Mouse (Mus musculus): Measurements from ENCODE around the gene Bcs1l. TPM values are rescaled to one million over a fixed set of nuclear protein-coding genes. Genes with fewer than 3 reads are reported as not detected.
A peak's percentile ranks its signal among the peaks of the same experiment; 100 is the strongest.

The Bcs1l gene
- polyA plus RNA-seq, 1 experiment = 1.5 TPM

DNA sequence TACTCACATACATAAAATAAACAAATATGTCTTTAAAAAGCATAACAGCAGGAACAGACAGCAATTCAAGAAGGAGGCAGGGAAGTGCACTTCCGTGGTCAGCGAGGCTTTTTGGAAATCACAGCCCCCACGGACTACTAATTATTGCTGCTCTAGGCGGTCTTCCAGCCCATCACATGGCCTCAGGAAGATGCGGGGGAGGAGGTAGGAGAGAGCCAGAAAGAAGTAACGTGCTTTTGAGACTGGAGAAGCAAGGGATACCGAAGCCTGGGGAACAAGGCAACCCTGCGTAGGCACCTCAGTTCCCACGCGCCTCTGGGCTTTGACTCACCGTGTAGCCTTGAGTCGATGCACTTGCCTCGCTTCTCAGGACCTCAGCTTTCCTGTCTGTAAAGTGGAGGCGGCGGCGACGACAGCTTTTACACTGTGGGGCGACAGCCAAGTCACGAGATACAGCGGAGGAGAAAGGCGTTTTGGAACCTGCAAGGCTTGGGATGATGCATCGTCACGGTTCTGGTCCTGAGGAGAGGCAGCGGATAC, 786 bp upstream of the Bcs1l start:
- TF ChIP-seq GATA1 (IDR thresholded peaks at IDR 0.05; ENCODE audit: borderline replicate concordance, low read length) (no peak), FLI1 (IDR thresholded peaks at IDR 0.05; ENCODE audit: low read length) (no peak)
- Histone ChIP-seq H3K4me3 (replicated peaks) (peak overlapping the region; percentile 98), H3K9me3 (no peaks in the 10 kb centered on the region), H3K4me1 (peaks cover 44% of the 10 kb centered on the region), H3K27me3 (replicated peaks) (no peaks in the 10 kb centered on the region), H3K36me3 (replicated peaks; ENCODE audit: low read length) (peaks cover 61% of the 10 kb centered on the region)

DNA sequence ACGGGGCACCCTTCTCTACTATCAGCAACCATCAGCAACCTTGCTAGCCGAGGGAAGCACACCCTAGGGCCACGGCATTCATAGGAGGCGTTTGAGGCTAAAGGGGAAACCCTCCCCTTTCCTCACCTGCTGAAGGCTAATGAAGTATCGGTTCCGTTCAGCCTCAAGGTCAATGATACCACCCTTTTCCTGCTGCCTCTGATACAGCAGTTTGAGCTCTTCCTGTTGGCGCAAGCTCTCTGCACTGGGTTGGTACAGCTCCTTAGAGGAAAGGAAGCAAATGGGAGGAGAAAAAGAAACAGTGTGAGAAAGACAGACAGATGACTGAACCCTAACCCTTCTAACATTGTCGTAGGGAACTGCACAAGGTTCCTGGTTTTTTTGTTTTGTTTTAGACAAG, 6.3 kb downstream of the Bcs1l start:
- no peak for TF ChIP-seq FLI1 (IDR thresholded peaks at IDR 0.05; ENCODE audit: low read length)
- TF ChIP-seq GATA1 (IDR thresholded peaks at IDR 0.05; ENCODE audit: borderline replicate concordance, low read length) = no peak
- H3K9me3 ChIP-seq = no peaks in the 10 kb centered on the region
- peaks cover 28% of the 10 kb centered on the region for H3K4me1 ChIP-seq
- H3K27me3 ChIP-seq (replicated peaks) = no peaks in the 10 kb centered on the region
- H3K4me3 ChIP-seq (replicated peaks) = peak overlapping the region; percentile 78
- H3K36me3 ChIP-seq (replicated peaks; ENCODE audit: low read length) = peaks cover 84% of the 10 kb centered on the region

DNA sequence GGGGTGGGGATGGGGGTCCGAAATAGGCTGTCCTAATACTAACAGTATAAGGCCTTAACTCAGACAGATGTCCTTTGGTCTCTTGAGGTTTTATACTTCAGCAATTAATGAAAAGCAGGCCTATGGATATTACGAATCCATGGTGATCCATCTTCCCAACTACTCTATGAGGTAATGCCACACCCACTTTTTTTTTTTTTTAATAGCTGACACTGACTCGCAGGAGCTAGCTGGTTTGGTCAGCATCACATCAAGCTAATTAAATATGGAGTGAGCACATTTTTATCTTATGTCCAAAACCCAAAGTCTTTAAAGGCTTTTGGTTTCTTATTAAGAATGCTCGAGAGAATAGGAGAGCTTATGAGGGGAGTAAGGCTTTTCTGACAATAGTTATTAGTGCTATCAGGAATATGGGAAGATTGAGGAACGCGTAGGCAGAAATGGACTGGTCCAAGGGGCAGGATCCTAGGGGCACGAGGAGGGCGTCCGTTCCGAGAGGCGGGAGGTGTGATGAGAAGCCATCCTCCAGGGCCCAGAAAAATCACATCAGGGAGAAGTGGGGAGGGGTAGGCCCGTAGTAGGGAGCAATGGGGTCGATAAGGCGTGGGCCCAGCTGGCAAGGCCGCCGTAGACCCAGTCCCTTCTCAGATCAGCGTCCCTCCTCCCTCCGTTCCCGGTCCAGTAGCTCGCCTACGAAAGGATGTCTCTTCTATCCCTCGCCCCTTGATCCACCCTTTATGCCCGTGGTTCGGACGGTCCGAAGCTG, 12.6 kb downstream of the Bcs1l start:
- H3K4me3 ChIP-seq (replicated peaks) = peak overlapping the region; percentile 100
- no peak for TF ChIP-seq FLI1 (IDR thresholded peaks at IDR 0.05; ENCODE audit: low read length)
- no peak for TF ChIP-seq GATA1 (IDR thresholded peaks at IDR 0.05; ENCODE audit: borderline replicate concordance, low read length)
- peaks cover 20% of the 10 kb centered on the region for H3K4me1 ChIP-seq
- H3K27me3 ChIP-seq (replicated peaks) = no peaks in the 10 kb centered on the region
- peaks cover 29% of the 10 kb centered on the region for H3K36me3 ChIP-seq (replicated peaks; ENCODE audit: low read length)
- no peaks in the 10 kb centered on the region for H3K9me3 ChIP-seq

DNA sequence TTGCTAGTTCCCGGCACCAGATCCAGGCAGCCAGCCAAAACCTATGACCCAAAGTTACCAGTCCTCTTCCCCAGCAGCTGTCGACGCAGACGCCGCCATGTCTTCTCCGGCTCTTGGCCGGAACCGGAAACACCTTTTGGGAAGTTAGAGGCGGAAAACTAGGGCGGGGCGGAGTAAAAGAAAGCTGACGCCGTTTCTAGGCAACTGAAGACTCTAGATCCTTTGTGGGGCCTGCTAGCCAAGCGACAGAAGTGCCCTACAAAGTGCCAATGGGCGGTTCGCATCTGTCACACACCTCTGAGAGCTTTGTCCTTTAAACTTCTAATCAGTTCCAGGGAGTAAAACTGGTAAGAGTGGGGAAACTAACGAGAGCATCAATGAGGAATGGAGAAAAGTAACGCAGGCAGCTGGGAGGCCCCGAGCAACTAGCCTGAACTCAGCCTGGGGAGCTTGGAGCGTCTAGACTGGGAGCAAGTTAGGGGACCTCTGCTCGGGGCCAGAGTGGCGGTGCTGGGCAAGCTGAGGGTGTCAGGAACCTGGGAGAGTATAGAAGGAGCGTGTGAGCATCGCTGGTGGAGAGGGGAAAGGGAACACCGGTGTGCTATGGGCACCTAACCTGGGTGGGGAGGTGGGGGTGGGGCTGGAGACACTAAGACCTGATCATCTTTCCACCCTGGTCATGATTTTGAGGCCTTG, 13.3 kb downstream of the Bcs1l start, which contains the start of the genes Rnf25 and Stk36:
Rnf25 (minus strand) TSS at position 131 of the 696 bp plus-strand sequence.
Stk36 (plus strand) TSS at position 179 of the 696 bp plus-strand sequence.
- peak within 1 kb of the TSS; percentile 100 for H3K4me3 ChIP-seq (replicated peaks)
- TF ChIP-seq GATA1 (IDR thresholded peaks at IDR 0.05; ENCODE audit: borderline replicate concordance, low read length) (no peak), FLI1 (IDR thresholded peaks at IDR 0.05; ENCODE audit: low read length) (no peak)
- H3K9me3 ChIP-seq = no peaks in the 10 kb centered on the region
- peaks cover 19% of the 10 kb centered on the region for H3K4me1 ChIP-seq
- H3K27me3 ChIP-seq (replicated peaks) = no peaks in the 10 kb centered on the region
- peaks cover 24% of the 10 kb centered on the region for H3K36me3 ChIP-seq (replicated peaks; ENCODE audit: low read length)

DNA sequence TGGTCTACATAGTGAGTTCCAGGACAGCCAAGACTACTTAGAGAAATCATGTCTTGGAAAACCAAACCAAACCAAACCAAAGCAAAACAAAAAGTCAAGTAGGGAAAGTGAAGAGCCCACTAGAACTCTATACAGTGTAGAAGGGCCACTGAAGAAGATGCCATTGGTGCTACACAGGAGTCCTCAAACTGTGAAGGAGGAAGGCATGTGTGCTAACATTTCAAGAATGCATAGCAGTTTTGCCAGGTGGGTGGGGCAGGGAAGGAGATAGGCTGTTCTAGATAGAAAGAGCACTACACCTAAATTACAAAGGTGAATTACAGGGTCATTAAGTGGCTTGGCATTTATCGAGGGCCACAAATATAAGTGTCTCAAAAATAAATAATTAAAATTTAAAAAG, 36.1 kb downstream of the Bcs1l start:
- peaks cover 41% of the 10 kb centered on the region for H3K27me3 ChIP-seq (replicated peaks)
- no peaks in the 10 kb centered on the region for H3K9me3 ChIP-seq
- no peak overlapping the region for H3K4me3 ChIP-seq (replicated peaks)
- H3K4me1 ChIP-seq = no peaks in the 10 kb centered on the region
- TF ChIP-seq GATA1 (IDR thresholded peaks at IDR 0.05; ENCODE audit: borderline replicate concordance, low read length) (no peak), FLI1 (IDR thresholded peaks at IDR 0.05; ENCODE audit: low read length) (no peak)
- no peaks in the 10 kb centered on the region for H3K36me3 ChIP-seq (replicated peaks; ENCODE audit: low read length)

DNA sequence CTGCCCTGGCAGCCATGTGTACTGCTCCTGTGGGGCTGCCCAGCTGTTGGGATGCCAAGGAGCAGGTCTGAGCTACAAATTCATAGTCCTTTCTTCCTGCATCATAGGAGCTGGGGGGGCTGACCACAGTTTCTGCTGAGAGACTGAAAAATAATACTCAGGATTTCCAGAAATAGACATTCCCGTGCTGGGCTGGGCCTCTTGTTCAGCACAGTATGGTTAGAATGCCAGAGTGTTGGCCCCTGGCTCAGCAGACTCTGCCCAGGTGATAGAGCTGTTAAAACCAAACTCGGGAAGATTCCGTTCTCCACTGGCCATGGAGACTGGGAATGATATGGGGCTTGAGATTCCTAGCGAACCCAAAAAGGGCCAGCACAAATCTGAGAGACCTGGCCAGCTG, 38.0 kb downstream of the Bcs1l start:
- no peak for TF ChIP-seq GATA1 (IDR thresholded peaks at IDR 0.05; ENCODE audit: borderline replicate concordance, low read length)
- no peak for TF ChIP-seq FLI1 (IDR thresholded peaks at IDR 0.05; ENCODE audit: low read length)

DNA sequence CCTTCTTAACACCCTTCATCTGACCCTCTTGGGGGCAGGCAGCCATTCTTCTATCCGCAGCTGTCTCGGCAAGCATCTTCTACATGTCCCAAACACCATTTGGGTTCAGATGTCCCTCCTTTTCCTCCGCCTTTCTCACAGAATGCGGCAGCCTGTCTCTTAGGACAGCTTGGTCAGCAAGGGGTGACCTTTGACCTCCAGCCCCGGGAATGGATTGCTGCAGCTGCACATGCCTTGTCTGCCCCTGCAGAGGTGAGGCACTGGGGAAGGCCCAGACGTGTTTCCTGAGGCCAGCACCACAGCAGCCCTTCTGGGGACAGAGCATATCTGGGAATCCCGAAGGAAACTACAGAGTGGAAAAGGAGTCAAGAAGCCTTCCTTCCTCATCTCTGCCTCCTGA, 39.9 kb downstream of the Bcs1l start:
- Histone ChIP-seq H3K27me3 (replicated peaks) (peaks cover 42% of the 10 kb centered on the region), H3K36me3 (replicated peaks; ENCODE audit: low read length) (no peaks in the 10 kb centered on the region), H3K4me3 (replicated peaks) (no peak overlapping the region), H3K4me1 (no peaks in the 10 kb centered on the region), H3K9me3 (no peaks in the 10 kb centered on the region)
- no peak for TF ChIP-seq FLI1 (IDR thresholded peaks at IDR 0.05; ENCODE audit: low read length)
- no peak for TF ChIP-seq GATA1 (IDR thresholded peaks at IDR 0.05; ENCODE audit: borderline replicate concordance, low read length)

More for the DNA sequence above, 38.0 kb downstream of the Bcs1l start:
- Histone ChIP-seq H3K9me3 (no peaks in the 10 kb centered on the region), H3K27me3 (replicated peaks) (peaks cover 43% of the 10 kb centered on the region), H3K36me3 (replicated peaks; ENCODE audit: low read length) (no peaks in the 10 kb centered on the region), H3K4me3 (replicated peaks) (no peak overlapping the region), H3K4me1 (no peaks in the 10 kb centered on the region)

DNA sequence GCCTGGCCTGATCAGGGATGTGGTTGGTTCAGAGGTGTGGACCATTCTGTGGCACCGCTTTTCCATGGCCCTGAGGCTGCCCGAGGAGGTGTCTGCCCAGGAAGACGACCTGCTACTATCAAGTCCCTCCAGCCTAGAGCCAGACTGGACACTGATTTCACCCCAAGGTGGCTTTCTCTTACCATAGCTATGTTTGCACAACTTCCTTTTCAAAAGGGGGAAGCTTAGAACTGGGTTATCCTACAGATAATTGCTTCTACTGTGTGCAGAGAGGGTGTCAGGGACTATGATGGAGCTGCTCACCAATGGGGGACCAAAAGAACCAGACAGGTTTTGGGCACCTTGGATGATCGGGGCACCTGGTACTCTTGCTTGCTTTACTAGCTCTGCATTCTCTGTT, 44.6 kb downstream of the Bcs1l start:
- Histone ChIP-seq H3K4me1 (no peaks in the 10 kb centered on the region), H3K36me3 (replicated peaks; ENCODE audit: low read length) (no peaks in the 10 kb centered on the region), H3K27me3 (replicated peaks) (peaks cover 46% of the 10 kb centered on the region), H3K4me3 (replicated peaks) (no peak overlapping the region), H3K9me3 (no peaks in the 10 kb centered on the region)
- TF ChIP-seq FLI1 (IDR thresholded peaks at IDR 0.05; ENCODE audit: low read length) (no peak), GATA1 (IDR thresholded peaks at IDR 0.05; ENCODE audit: borderline replicate concordance, low read length) (no peak)

Other genes starting within 250 kb of the Bcs1l start
- 0.59 TPM in 1 of 2 replicates, not detected in the other for gene Catip, start 226.2 kb upstream of the Bcs1l start, polyA plus RNA-seq (2012; ENCODE audit: insufficient read depth, low replicate concordance)
- 6.3 and 57.9 TPM in 2 replicates for gene Slc11a1, start 213.1 kb upstream of the Bcs1l start, polyA plus RNA-seq (2012; ENCODE audit: insufficient read depth, low replicate concordance)
- gene Ctdsp1, start 196.8 kb upstream of the Bcs1l start, polyA plus RNA-seq (2012; ENCODE audit: insufficient read depth, low replicate concordance) = 33.8 and 117 TPM in 2 replicates
- gene Vil1, start 178.9 kb upstream of the Bcs1l start, polyA plus RNA-seq (2012; ENCODE audit: insufficient read depth, low replicate concordance) = not detected in 2 replicates
- gene Cnot9, start 82.2 kb upstream of the Bcs1l start, polyA plus RNA-seq (2012; ENCODE audit: insufficient read depth, low replicate concordance) = 7.3 and 10.2 TPM in 2 replicates
- gene Plcd4, start 45.4 kb upstream of the Bcs1l start, polyA plus RNA-seq (2012; ENCODE audit: insufficient read depth, low replicate concordance) = not detected in 2 replicates
- 0.17 TPM in 1 of 2 replicates, not detected in the other for gene Usp37, start 44.0 kb upstream of the Bcs1l start, polyA plus RNA-seq (2012; ENCODE audit: insufficient read depth, low replicate concordance)
- 2.0 and 2.2 TPM in 2 replicates for gene Zfp142, start within 50 bp of the Bcs1l start, polyA plus RNA-seq (2012; ENCODE audit: insufficient read depth, low replicate concordance)
- gene Rnf25, start 13.1 kb downstream of the Bcs1l start, polyA plus RNA-seq (2012; ENCODE audit: insufficient read depth, low replicate concordance) = 14.9 and 27.3 TPM in 2 replicates
- 0.12 TPM in 1 of 2 replicates, not detected in the other for gene Stk36, start 13.2 kb downstream of the Bcs1l start, polyA plus RNA-seq (2012; ENCODE audit: insufficient read depth, low replicate concordance)
- gene Ttll4, start 73.5 kb downstream of the Bcs1l start, polyA plus RNA-seq (2012; ENCODE audit: insufficient read depth, low replicate concordance) = 1.2 and 5.3 TPM in 2 replicates
- gene Cyp27a1, start 125.3 kb downstream of the Bcs1l start, polyA plus RNA-seq (2012; ENCODE audit: insufficient read depth, low replicate concordance) = 1.7 TPM in 1 of 2 replicates, not detected in the other
- not detected in 2 replicates for gene Prkag3, start 160.9 kb downstream of the Bcs1l start, polyA plus RNA-seq (2012; ENCODE audit: insufficient read depth, low replicate concordance)
- gene Wnt6, start 183.6 kb downstream of the Bcs1l start, polyA plus RNA-seq (2012; ENCODE audit: insufficient read depth, low replicate concordance) = 0.60 TPM in 1 of 2 replicates, not detected in the other
- gene Wnt10a, start 203.2 kb downstream of the Bcs1l start, polyA plus RNA-seq (2012; ENCODE audit: insufficient read depth, low replicate concordance) = not detected in 2 replicates